Mouse (Mus musculus) forebrain, embryonic 12.5 days (tissue): Measurements from ENCODE around the gene Zbtb32. TPM values are rescaled to one million over a fixed set of nuclear protein-coding genes. Genes with fewer than 3 reads are reported as not detected.
A peak's percentile ranks its signal among the peaks of the same experiment; 100 is the strongest.

Experiments
- ATAC-seq: fragments of 200-750 bp; cut with Nextera tagmentation; 2 replicates; pipeline ENCODE4 v1.8.0; 2017; ENCODE audit warnings: moderate TSS enrichment; ENCODE audit not compliant: low FRiP score
- H3K27ac ChIP-seq: fragments of 300-500 bp; sonication (generic); 2 replicates; pipeline ENCODE4 v1.5.1; 2016; ENCODE audit warnings: mild to moderate bottlenecking
- H3K27me3 ChIP-seq: fragments of 300-500 bp; sonication (generic); 2 replicates; pipeline ENCODE4 v1.6.1; 2016; ENCODE audit warnings: mild to moderate bottlenecking
- H3K36me3 ChIP-seq: fragments of 300-500 bp; sonication (generic); replicated peaks from 2 replicates; pipeline ENCODE4 v1.6.1; 2016; ENCODE audit warnings: mild to moderate bottlenecking
- H3K4me1 ChIP-seq: fragments of 300-500 bp; sonication (generic); 2 replicates; pipeline ENCODE4 v1.6.1; 2016
- H3K4me2 ChIP-seq: fragments of 300-500 bp; sonication (generic); 2 replicates; pipeline ENCODE4 v1.6.1; 2016; ENCODE audit warnings: mild to moderate bottlenecking, moderate library complexity
- H3K4me3 ChIP-seq: fragments of 300-500 bp; sonication (generic); replicated peaks from 2 replicates; pipeline ENCODE4 v1.5.1; 2016; ENCODE audit warnings: mild to moderate bottlenecking
- H3K9ac ChIP-seq: fragments of 300-500 bp; sonication (generic); 2 replicates; pipeline ENCODE4 v1.6.1; 2016; ENCODE audit warnings: mild to moderate bottlenecking
- H3K9me3 ChIP-seq: fragments of 300-500 bp; sonication (generic); 2 replicates; pipeline ENCODE4 v1.6.1; 2016
- WGBS: fragments of 180-500 bp; shearing (Covaris S2); methylation state at CpG from one replicate; pipeline ENCODE4 v1.1.7; 2016; 5-methylcytosine and 5-hydroxymethylcytosine counted together
- polyA plus RNA-seq: library from polyadenylated mRNA; unstranded; fragments of >200 nt; fragmentation: Nextera tagmentation; extraction: Ambion mirVana; gene quantifications from 2 replicates; pipeline ENCODE4 v1.2.1, GENCODE M21; 2016

Gene Zbtb32
- polyA plus RNA-seq, 1 experiment from 2014 or later = 0.46 TPM

- WGBS = 2% methylated on average over 27 of the region's 27 CpGs
- ATAC-seq = no peak
- peaks cover 29% of the 10 kb centered on the region for H3K36me3 ChIP-seq
- H3K27me3 ChIP-seq = no peaks in the 10 kb centered on the region
- peaks cover 33% of the 10 kb centered on the region for H3K4me1 ChIP-seq
- H3K9me3 ChIP-seq = no peaks in the 10 kb centered on the region
- H3K4me3 ChIP-seq = peak overlapping the region; percentile 77
- H3K27ac ChIP-seq = peak overlapping the region; percentile 94
- H3K9ac ChIP-seq = peak overlapping the region; percentile 80
- H3K4me2 ChIP-seq = peak overlapping the region; percentile 87
Observed at GRCm38 (mm10) chr7:30562526-30563116, 36.1 kb downstream of the Zbtb32 start.

- Histone ChIP-seq H3K4me2 (peak overlapping the region; percentile 94; the same call in 1 of the 2 replicates), H3K9ac (no peak overlapping the region), H3K9me3 (no peaks in the 10 kb centered on the region), H3K36me3 (peaks cover 29% of the 10 kb centered on the region), H3K27ac (0 out of 2 replicates have a peak overlapping the region, but pooled peaks have one; percentile 14), H3K4me1 (peaks cover 34% of the 10 kb centered on the region), H3K27me3 (no peaks in the 10 kb centered on the region), H3K4me3 (no peak overlapping the region)
- ATAC-seq = no peak
- WGBS = 80% methylated on average over 2 of the region's 2 CpGs
Observed at GRCm38 (mm10) chr7:30560296-30560695, 38.4 kb downstream of the Zbtb32 start.

DNA sequence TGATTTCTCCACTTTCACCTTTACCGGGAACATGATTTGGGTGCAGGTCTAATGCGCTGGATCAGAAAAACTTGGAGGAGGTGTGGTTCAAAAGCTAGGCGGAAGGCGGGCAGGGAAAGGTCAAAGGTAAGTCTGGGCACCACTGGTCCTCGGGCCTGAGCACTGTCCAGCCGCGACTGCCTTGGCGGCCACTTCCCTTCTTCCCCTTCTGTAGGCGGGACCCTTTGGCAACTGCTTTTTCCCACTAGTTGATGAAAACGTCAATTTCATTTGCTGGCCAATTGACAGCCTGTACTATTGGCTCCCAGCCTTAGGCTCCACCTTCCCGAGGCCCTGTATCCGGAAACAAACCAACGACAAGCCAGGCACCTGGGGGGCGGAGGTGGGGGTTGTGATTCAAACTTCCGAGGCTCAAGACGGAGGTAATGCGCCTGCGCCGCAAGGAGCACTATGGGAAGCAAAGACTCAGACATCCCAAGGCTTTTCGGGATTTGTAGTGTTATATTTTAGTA lies 39.2 kb downstream of the Zbtb32 start, which contains the start of gene Lin37:
TSS of gene Lin37 (minus strand) at position 396 of the 512 bp plus-strand sequence.
- peak within 1 kb of the TSS; percentile 94 for H3K4me2 ChIP-seq
- H3K9ac ChIP-seq = peak within 1 kb of the TSS; percentile 81
- no peaks in the 10 kb centered on the region for H3K27me3 ChIP-seq
- peak within 1 kb of the TSS; percentile 67 for H3K27ac ChIP-seq
- peaks cover 35% of the 10 kb centered on the region for H3K36me3 ChIP-seq
- peak within 1 kb of the TSS; percentile 62 for H3K4me3 ChIP-seq
- H3K4me1 ChIP-seq = peaks cover 34% of the 10 kb centered on the region
- no peaks in the 10 kb centered on the region for H3K9me3 ChIP-seq
- ATAC-seq = peak; percentile 89
- WGBS = 0% methylated on average over 20 of the region's 20 CpGs

DNA sequence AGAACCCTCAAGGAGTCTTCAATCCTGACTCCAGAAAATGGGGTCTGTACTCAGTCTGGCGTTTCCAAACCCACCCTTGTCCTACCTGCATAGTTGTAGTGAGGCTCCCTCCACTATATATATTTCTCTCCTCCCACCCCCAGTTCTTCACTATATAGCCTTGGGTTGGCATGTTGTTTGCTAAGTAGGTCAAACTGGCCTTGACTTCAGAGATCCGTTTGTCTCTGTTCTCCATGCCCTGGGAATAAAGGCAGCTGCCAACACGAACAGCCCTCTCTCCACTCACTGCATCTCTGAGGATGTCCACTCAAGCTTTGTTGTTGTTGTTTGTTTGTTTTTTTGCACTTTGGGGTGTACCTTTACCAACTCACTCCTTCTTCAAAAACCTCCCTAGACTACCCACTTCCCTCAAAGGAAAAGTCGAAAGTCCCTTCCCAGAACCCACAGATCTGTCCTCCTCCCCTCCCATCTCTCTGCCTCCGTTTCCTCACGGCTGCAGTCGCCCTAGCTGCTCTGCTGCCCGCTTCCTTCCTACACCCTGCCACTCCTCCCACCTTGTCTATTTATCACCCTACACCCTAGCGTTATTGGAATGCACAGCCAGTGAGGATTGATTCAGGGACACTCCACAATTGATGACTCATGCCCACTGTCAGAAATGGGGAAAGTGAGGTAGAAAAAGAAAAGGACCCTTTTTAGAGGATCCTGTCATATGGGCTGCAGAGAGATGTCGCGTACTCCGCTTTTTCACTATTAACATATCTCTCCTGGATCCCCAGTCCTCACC lies 39.9 kb downstream of the Zbtb32 start:
- WGBS = 17% methylated on average over 12 of the region's 12 CpGs
- Histone ChIP-seq H3K4me1 (peaks cover 33% of the 10 kb centered on the region), H3K27me3 (no peaks in the 10 kb centered on the region), H3K27ac (peak overlapping the region; percentile 67), H3K4me2 (peak overlapping the region; percentile 94), H3K9me3 (no peaks in the 10 kb centered on the region), H3K36me3 (peaks cover 41% of the 10 kb centered on the region), H3K9ac (peak overlapping the region; percentile 81), H3K4me3 (peak overlapping the region; percentile 62)
- ATAC-seq = no peak

DNA sequence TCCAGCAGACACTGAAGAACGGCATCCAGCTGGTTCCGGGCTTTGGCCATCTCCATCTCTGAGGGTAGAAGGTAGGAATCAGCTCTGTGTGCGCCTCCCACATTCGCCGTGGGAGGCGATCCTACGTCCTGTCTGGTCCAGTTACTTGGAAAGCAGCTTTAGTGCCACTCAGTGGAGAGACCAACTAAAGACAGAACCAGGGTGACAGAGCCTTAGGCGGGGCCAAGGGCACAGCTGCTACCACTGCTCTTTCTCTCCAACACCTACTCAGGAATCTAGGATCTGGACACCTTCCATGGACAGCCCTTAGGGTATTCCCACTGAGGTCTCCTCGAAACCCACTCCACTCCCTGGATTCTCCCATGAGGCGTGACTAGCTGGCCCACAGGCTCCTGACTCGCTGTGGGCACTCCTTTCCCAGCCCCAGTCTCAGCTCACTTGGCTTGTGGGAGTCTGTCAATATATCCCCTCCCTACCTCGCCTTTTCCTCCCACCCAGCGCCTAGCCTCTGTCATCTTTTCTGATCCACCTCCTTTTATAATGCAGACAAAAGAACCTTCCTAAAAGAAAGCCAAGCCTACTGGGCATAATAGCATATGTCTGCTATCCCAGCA lies 40.7 kb downstream of the Zbtb32 start:
- 89% methylated on average over 13 of the region's 13 CpGs for WGBS
- Histone ChIP-seq H3K36me3 (peaks cover 41% of the 10 kb centered on the region), H3K27ac (no peak overlapping the region), H3K4me1 (peaks cover 38% of the 10 kb centered on the region), H3K9ac (0 out of 2 replicates have a peak overlapping the region, but pooled peaks have one; percentile 4), H3K4me2 (peak overlapping the region; percentile 94), H3K27me3 (no peaks in the 10 kb centered on the region), H3K4me3 (peak overlapping the region; percentile 62), H3K9me3 (no peaks in the 10 kb centered on the region)
- no peak for ATAC-seq

DNA sequence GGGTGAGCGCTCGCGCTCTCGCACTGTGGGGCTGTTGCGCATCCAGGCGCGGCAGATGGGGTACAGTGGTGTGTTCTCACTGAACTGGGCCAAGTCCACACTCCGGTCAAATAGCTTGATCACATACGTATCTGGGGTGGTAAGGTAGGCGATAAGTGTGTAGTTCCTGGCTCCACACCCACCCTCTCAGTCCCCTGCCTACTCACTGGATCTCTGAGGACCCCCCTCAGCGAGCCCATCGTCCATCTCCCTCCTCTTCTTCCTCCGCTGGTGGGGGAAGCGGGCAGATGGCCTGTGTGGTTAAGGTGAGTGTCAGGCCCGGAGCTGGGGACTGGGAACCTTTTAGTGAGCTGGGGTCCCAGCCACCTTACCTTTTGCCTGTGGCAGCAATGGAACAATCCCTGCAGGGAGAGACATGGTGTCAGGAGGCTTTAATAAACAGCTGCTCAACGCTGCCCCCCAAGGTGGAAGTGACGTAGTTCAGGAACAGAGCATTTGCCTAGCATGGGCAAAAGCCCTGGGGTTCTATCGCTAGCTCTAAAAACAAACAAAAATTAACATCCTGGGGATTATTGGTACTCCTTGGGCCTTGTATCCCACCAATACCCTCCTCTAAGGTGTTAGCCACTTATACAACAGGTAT lies 41.7 kb downstream of the Zbtb32 start:
- Histone ChIP-seq H3K27me3 (no peaks in the 10 kb centered on the region), H3K36me3 (peaks cover 41% of the 10 kb centered on the region), H3K9me3 (no peaks in the 10 kb centered on the region), H3K4me1 (peaks cover 40% of the 10 kb centered on the region), H3K9ac (no peak overlapping the region), H3K4me2 (no peak overlapping the region), H3K4me3 (no peak overlapping the region), H3K27ac (no peak overlapping the region)
- WGBS = 94% methylated on average over 18 of the region's 18 CpGs
- no peak for ATAC-seq

GRCm38 (mm10) chr7:30553810-30554584 lies 44.7 kb downstream of the Zbtb32 start:
- 86% methylated on average over 22 of the region's 22 CpGs for WGBS

GRCm38 (mm10) chr7:30553021-30553589 lies 45.6 kb downstream of the Zbtb32 start:
- ATAC-seq = no peak
- WGBS = 10% methylated on average over 23 of the region's 23 CpGs
- Histone ChIP-seq H3K9ac (peak overlapping the region; percentile 65), H3K4me2 (peak overlapping the region; percentile 92), H3K4me3 (peak overlapping the region; percentile 65), H3K4me1 (peaks cover 27% of the 10 kb centered on the region), H3K36me3 (peaks cover 52% of the 10 kb centered on the region), H3K9me3 (no peaks in the 10 kb centered on the region), H3K27me3 (no peaks in the 10 kb centered on the region), H3K27ac (peak overlapping the region; percentile 95)

More at GRCm38 (mm10) chr7:30553810-30554584, 44.7 kb downstream of the Zbtb32 start:
- Histone ChIP-seq H3K4me1 (peaks cover 36% of the 10 kb centered on the region), H3K27me3 (no peaks in the 10 kb centered on the region), H3K9me3 (no peaks in the 10 kb centered on the region), H3K4me3 (peak overlapping the region; percentile 65; the same call in 1 of the 2 replicates), H3K9ac (peak overlapping the region; percentile 65; the same call in 1 of the 2 replicates), H3K4me2 (peak overlapping the region; percentile 92), H3K27ac (no peak overlapping the region), H3K36me3 (peaks cover 44% of the 10 kb centered on the region)
- ATAC-seq = no peak

DNA sequence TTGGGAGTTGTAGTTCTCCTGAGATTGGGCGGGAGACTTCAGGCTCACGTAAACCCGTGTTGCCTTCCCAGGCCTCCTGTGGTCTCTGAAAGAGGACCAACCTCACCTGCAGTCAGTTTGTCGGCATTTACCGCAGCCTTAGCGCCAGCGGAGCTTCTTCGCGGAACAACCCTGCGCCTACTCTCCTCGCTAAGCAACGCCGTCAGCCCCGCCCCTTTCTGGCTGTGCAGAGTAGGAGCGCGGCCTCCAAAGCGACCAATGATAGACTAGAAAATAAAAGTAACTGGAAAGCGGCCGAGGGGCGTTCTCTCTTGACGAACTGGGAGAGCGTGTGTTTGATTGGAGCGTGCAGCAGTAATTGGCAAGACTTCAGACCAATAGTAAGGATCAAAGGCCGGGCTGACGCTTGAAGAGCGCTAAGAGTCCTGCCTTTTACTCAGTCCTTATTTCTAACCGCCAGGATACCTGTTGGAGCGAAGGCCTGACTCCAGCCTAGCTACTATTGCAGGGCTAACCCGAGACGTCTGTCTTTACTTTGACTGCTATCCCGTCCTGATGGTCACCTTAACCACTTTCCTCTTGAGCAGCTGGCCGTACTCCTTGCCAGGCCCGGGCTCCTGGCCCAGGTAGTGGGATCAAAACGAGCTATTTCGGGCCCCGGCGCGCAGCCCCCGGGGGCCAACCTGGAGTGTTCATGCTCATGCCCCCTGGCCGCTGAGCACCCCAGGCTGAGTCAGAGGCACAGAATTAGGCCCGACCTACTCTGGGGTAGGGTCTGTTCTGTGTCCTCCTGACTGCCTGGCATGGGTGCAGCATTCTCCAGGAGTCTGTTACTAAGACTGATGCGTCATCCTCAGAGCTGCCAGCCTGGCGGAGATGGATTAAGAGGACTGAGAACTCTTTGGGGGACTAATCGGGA lies 46.3 kb downstream of the Zbtb32 start, which contains the start of the genes Hspb6 and Proser3:
TSS of gene Hspb6 (plus strand) at position 77 of the 919 bp plus-strand sequence.
TSS of gene Proser3 (minus strand) at position 198 of the 919 bp plus-strand sequence.
- H3K36me3 ChIP-seq = peaks cover 50% of the 10 kb centered on the region
- no peaks in the 10 kb centered on the region for H3K9me3 ChIP-seq
- peak; percentile 96 for ATAC-seq
- peak within 1 kb of the TSS; percentile 65 for H3K4me3 ChIP-seq
- peak within 1 kb of the TSS; percentile 69 for H3K9ac ChIP-seq
- H3K27ac ChIP-seq = peak within 1 kb of the TSS; percentile 95
- H3K27me3 ChIP-seq = no peaks in the 10 kb centered on the region
- H3K4me1 ChIP-seq = peaks cover 23% of the 10 kb centered on the region
- WGBS = under 1% methylated on average over 44 of the region's 44 CpGs
- peak within 1 kb of the TSS; percentile 92 for H3K4me2 ChIP-seq

DNA sequence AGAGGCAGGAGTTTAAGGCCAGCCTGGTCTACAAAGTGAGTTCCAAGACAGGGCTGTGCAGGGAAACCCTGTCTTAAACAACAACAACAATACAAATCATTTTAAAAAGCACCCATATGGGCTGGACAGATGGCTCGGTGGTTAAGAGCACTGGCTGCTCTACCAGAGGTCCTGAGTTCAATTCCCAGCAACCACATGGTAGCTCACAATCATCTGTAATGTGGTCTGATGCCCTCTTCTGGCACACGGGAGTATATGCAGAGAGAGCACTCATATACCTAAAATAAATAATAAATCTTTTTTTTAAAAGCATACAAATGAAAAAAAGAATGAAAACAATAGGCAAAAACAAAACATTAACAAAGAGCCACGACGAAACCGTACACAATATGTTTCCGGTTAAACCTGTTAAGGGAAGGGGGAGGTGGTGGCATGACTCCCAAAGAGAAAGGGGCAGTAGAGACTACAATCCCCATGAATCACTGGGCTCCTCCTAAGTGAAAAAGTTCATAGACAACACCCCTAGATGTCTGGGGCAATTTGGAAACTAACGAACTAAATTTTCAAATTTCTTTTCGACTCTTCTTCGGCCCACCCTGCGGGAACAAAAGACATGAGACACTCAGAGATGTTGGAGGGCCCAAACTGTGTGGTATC lies 47.1 kb downstream of the Zbtb32 start:
- Histone ChIP-seq H3K4me3 (peak overlapping the region; percentile 65), H3K27me3 (no peaks in the 10 kb centered on the region), H3K4me2 (peak overlapping the region; percentile 92), H3K9ac (peak overlapping the region; percentile 69), H3K27ac (peak overlapping the region; percentile 95), H3K4me1 (peaks cover 23% of the 10 kb centered on the region), H3K9me3 (no peaks in the 10 kb centered on the region), H3K36me3 (peaks cover 42% of the 10 kb centered on the region)
- 2% methylated on average over 10 of the region's 10 CpGs for WGBS
- ATAC-seq = peak; percentile 69
